Mouse (Mus musculus) heart, embryonic 14.5 days (tissue): ENCODE measurements at regions not wholly inside any gene's neighbourhood (a gene's known extent, or its start where the extent isn't known, plus 50 kb on each side); places are given as distances from the start of the nearest gene placed in this dataset.

Experiments
- ATAC-seq: fragments of 200-750 bp; cut with Nextera tagmentation; 2 replicates; pipeline ENCODE4 v1.8.0; 2017; ENCODE audit warnings: low read depth, moderate TSS enrichment; ENCODE audit not compliant: insufficient number of reproducible peaks, insufficient read depth, low FRiP score
- H3K27ac ChIP-seq, 2 experiments: fragments of 200-500 bp in 1 of 2; fragments of 300-500 bp in 1 of 2; sonication (generic) in 1 of 2; replicated peaks in 1 of 2; 2 replicates each; pipeline ENCODE4 v1.5.1; 2012 to 2014; ENCODE audit warnings: low read depth in 2 of 2, low read length in 2 of 2, control low read depth in 1 of 2, mild to moderate bottlenecking in 1 of 2, mixed read lengths in 1 of 2; ENCODE audit not compliant: control insufficient read depth in 1 of 2, insufficient read depth in 1 of 2
- H3K27me3 ChIP-seq: fragments of 300-500 bp; sonication (generic); 2 replicates; pipeline ENCODE4 v1.6.1; 2014; ENCODE audit warnings: mild to moderate bottlenecking, low read length, control low read depth; ENCODE audit not compliant: control insufficient read depth, insufficient read depth
- H3K36me3 ChIP-seq: fragments of 300-500 bp; sonication (generic); 2 replicates; pipeline ENCODE4 v1.6.1; 2014; ENCODE audit warnings: mild to moderate bottlenecking, control low read depth, low read length, mixed read lengths; ENCODE audit not compliant: control insufficient read depth, insufficient read depth
- H3K4me1 ChIP-seq, 2 experiments: fragments of 200-500 bp in 1 of 2; fragments of 300-500 bp in 1 of 2; sonication (generic) in 1 of 2; 2 replicates each; pipeline ENCODE4 v1.6.1; 2012 to 2014; ENCODE audit warnings: low read length in 2 of 2, control low read depth in 1 of 2, mixed read lengths in 1 of 2; ENCODE audit not compliant: control insufficient read depth in 2 of 2, insufficient read depth in 2 of 2
- H3K4me2 ChIP-seq: fragments of 300-500 bp; sonication (generic); 2 replicates; pipeline ENCODE4 v1.6.1; 2014; ENCODE audit warnings: mild to moderate bottlenecking, low read length
- H3K4me3 ChIP-seq, 2 experiments: fragments of 200-500 bp in 1 of 2; fragments of 300-500 bp in 1 of 2; sonication (generic) in 1 of 2; 2 replicates each; pipeline ENCODE4 v1.5.1; 2012 to 2014; ENCODE audit warnings: low read length in 2 of 2, mild to moderate bottlenecking in 2 of 2, control low read depth in 1 of 2, low read depth in 1 of 2, moderate library complexity in 1 of 2; ENCODE audit not compliant: control insufficient read depth in 1 of 2, insufficient read depth in 1 of 2
- H3K9ac ChIP-seq: fragments of 300-500 bp; sonication (generic); 2 replicates; pipeline ENCODE4 v1.6.1; 2014; ENCODE audit warnings: mild to moderate bottlenecking, low read length
- H3K9me3 ChIP-seq: fragments of 300-500 bp; sonication (generic); 2 replicates; pipeline ENCODE4 v1.6.1; 2016; ENCODE audit warnings: low read length, control low read depth; ENCODE audit not compliant: control insufficient read depth
- WGBS: fragments of 180-500 bp; shearing (Covaris S2); extraction: QIAGEN DNeasy Blood & Tissue Kit; methylation state at CpG from one replicate; pipeline ENCODE4 v1.1.7; 2014; 5-methylcytosine and 5-hydroxymethylcytosine counted together

GRCm38 (mm10) chr13:59927379-59928111 is 104.6 kb upstream of the Tut7 start:
- H3K4me2 ChIP-seq = no peak overlapping the region
- no peak overlapping the region for H3K4me3 ChIP-seq
- H3K27ac ChIP-seq = no peak overlapping the region
- H3K36me3 ChIP-seq = no peaks in the 10 kb centered on the region
- H3K9ac ChIP-seq = no peak overlapping the region
- WGBS = 60% methylated on average over 12 of the region's 12 CpGs
- ATAC-seq = no peak
- peaks cover 0 to 2% of the 10 kb centered on the region in 2 experiments; a peak in 1 of 4 replicates for H3K4me1 ChIP-seq
- no peaks in the 10 kb centered on the region for H3K27me3 ChIP-seq
- H3K9me3 ChIP-seq = no peaks in the 10 kb centered on the region

- ATAC-seq = no peak
- H3K4me3 ChIP-seq = no peak overlapping the region
- 74% methylated on average over 9 of the region's 9 CpGs for WGBS
- H3K9me3 ChIP-seq = no peaks in the 10 kb centered on the region
- H3K4me2 ChIP-seq = no peak overlapping the region
- H3K27ac ChIP-seq = no peak overlapping the region
- no peak overlapping the region for H3K9ac ChIP-seq
- peaks cover 0 to 2% of the 10 kb centered on the region in 2 experiments; a peak in 1 of 4 replicates for H3K4me1 ChIP-seq
- H3K36me3 ChIP-seq = no peaks in the 10 kb centered on the region
- no peaks in the 10 kb centered on the region for H3K27me3 ChIP-seq
Measured at GRCm38 (mm10) chr13:59925845-59926481, 103.0 kb upstream of the Tut7 start.

- Histone ChIP-seq H3K4me2 (no peak overlapping the region), H3K27me3 (no peaks in the 10 kb centered on the region), H3K9me3 (no peaks in the 10 kb centered on the region), H3K4me3 (no peak overlapping the region), H3K4me1 (no peaks in the 10 kb centered on the region), H3K27ac (no peak overlapping the region), H3K36me3 (no peaks in the 10 kb centered on the region), H3K9ac (no peak overlapping the region)
- no peak for ATAC-seq
- 86% methylated on average over 5 of the region's 5 CpGs for WGBS
Measured at GRCm38 (mm10) chr13:59917185-59917584, 94.2 kb upstream of the Tut7 start.

- H3K27ac ChIP-seq = no peak overlapping the region
- no peak overlapping the region for H3K9ac ChIP-seq
Measured at GRCm38 (mm10) chr13:59916166-59917044, 93.5 kb upstream of the Tut7 start.

GRCm38 (mm10) chr13:59915734-59916133 is 92.8 kb upstream of the Tut7 start:
- Histone ChIP-seq H3K4me1 (peaks cover 2 to 5% of the 10 kb centered on the region in 2 experiments; a peak in 3 of 4 replicates), H3K4me2 (no peak overlapping the region), H3K36me3 (no peaks in the 10 kb centered on the region), H3K9me3 (no peaks in the 10 kb centered on the region), H3K27me3 (no peaks in the 10 kb centered on the region), H3K27ac (no peak overlapping the region), H3K4me3 (no peak overlapping the region), H3K9ac (no peak overlapping the region)
- no peak for ATAC-seq
- WGBS = 77% methylated on average over 7 of the region's 7 CpGs

More at GRCm38 (mm10) chr13:59916166-59917044, 93.5 kb upstream of the Tut7 start:
- ATAC-seq = no peak
- no peak overlapping the region for H3K4me2 ChIP-seq
- WGBS = 78% methylated on average over 22 of the region's 22 CpGs
- no peaks in the 10 kb centered on the region for H3K9me3 ChIP-seq
- no peaks in the 10 kb centered on the region for H3K27me3 ChIP-seq
- H3K4me1 ChIP-seq = peaks cover 0 to 2% of the 10 kb centered on the region in 2 experiments; a peak in 1 of 4 replicates
- H3K36me3 ChIP-seq = no peaks in the 10 kb centered on the region
- no peak overlapping the region for H3K4me3 ChIP-seq

- Histone ChIP-seq H3K9ac (peak overlapping the region; percentile 34; the same call in 1 of the 2 replicates), H3K4me2 (0 out of 2 replicates have a peak overlapping the region, but pooled peaks have one; percentile 18), H3K9me3 (0 out of 2 replicates have a peak, but pooled peaks cover 3% of the 10 kb centered on the region), H3K27me3 (no peaks in the 10 kb centered on the region), H3K27ac (peak overlapping the region; percentile 24 to 47; a peak in 1 of 4 replicates), H3K4me1 (peaks cover 4 to 10% of the 10 kb centered on the region in 2 experiments; a peak in 3 of 4 replicates), H3K36me3 (no peaks in the 10 kb centered on the region), H3K4me3 (no peak overlapping the region)
- no peak for ATAC-seq
- WGBS = 36% methylated on average over 8 of the region's 8 CpGs
Measured at GRCm38 (mm10) chr13:59910179-59911071, 87.5 kb upstream of the Tut7 start.
